Mouse (Mus musculus) G1E (cell line): ENCODE data around the gene Tcf7l1.

ENCODE experiments used
- CTCF ChIP-seq: IDR thresholded peaks from 2 replicates; pipeline ENCODE4 v1.5.1; 2012; ENCODE audit warnings: low read depth, low read length, inconsistent platforms, mixed read lengths
- GATA1 ChIP-seq: IDR thresholded peaks from 2 replicates; pipeline ENCODE4 v1.6.1; 2012; ENCODE audit warnings: borderline replicate concordance, low read length, inconsistent platforms, mixed read lengths
- GATA2 ChIP-seq: IDR thresholded peaks from 2 replicates; pipeline ENCODE4 v1.6.1; 2012; ENCODE audit warnings: low read depth, low read length, inconsistent platforms, borderline replicate concordance

DNA sequence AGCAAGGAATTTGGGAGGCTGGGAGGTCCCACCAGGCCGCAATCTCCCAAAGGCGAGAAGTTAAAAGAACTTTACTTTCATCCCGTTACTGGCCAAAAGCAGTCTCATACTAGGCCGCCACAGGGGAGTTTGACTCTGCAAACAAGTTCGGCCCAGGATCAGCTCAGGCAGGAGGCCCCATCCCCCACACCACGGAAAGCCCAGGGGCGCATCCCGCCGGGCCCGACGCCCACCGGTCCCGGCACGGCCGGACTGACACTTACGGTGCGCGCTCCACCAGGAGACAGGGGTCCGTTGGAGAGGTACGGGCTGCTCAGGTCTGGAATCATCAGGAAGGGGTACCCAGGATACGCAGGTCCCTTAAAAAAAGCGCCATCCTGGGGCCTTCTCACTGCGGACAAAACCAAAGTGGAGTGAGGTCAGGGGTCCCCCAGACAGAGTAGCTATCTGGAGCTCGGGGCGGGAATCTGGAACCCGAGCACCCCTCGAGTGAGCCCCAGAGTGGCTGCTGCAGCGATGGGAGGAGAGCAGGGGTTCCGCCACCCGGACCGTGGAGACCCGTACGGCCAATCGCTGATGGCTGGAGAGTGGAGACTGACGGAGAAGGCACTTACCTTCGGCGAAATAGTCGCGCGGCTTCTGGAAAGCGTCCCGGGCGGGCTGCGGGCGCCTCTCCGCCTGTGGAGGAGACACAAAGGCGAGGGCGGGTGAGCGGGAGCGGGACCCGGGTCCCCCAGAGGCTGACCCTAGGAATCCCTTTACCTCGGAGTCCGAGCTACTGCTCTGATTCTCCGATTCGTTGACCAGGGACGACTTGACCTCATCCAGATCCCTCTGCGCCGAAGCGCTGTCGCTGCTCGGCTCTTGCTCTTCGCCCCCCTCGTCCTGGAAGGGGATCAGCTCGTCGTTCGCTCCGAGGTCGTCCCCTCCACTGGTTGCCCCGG is 834 bp downstream of the Tcf7l1 start:
- TF ChIP-seq CTCF (no peak), GATA1 (no peak), GATA2 (no peak)
